Mouse (Mus musculus) liver, embryonic 11.5 days (tissue): ENCODE data around the gene Knl1. TPM values are rescaled to one million over a fixed set of nuclear protein-coding genes. Genes with fewer than 3 reads are reported as not detected.

Source experiments
- ATAC-seq: fragments of 200-750 bp; cut with Nextera tagmentation; replicated peaks from 2 replicates; pipeline ENCODE4 v1.8.0; 2017; ENCODE audit warnings: moderate number of reproducible peaks, mild to moderate bottlenecking, moderate TSS enrichment, moderate library complexity; ENCODE audit not compliant: low FRiP score
- DNase-seq: peaks from one replicate; pipeline ENCODE4 v3.0.0-alpha.2; 2017; ENCODE audit warnings: low spot score
- H3K27ac ChIP-seq: fragments of 300-500 bp; sonication (generic); 2 replicates; pipeline ENCODE4 v1.5.1; 2014; ENCODE audit warnings: mild to moderate bottlenecking, low read depth, low read length, control low read depth
- H3K27me3 ChIP-seq: fragments of 300-500 bp; sonication (generic); replicated peaks from 2 replicates; pipeline ENCODE4 v1.6.1; 2014; ENCODE audit warnings: low read length, mixed read lengths; ENCODE audit not compliant: control insufficient read depth, insufficient read depth
- H3K36me3 ChIP-seq: fragments of 300-500 bp; sonication (generic); 2 replicates; pipeline ENCODE4 v1.6.1; 2014; ENCODE audit warnings: mild to moderate bottlenecking, low read length, moderate library complexity, mixed read lengths; ENCODE audit not compliant: control insufficient read depth, insufficient read depth
- H3K4me1 ChIP-seq: fragments of 300-500 bp; sonication (generic); replicated peaks from 2 replicates; pipeline ENCODE4 v1.6.1; 2014; ENCODE audit warnings: low read length, mixed read lengths; ENCODE audit not compliant: control insufficient read depth, insufficient read depth
- H3K4me2 ChIP-seq: fragments of 300-500 bp; sonication (generic); 2 replicates; pipeline ENCODE4 v1.6.1; 2014; ENCODE audit warnings: mild to moderate bottlenecking, control low read depth, moderate library complexity
- H3K4me3 ChIP-seq: fragments of 300-500 bp; sonication (generic); 2 replicates; pipeline ENCODE4 v1.5.1; 2014; ENCODE audit warnings: low read depth, low read length, control low read depth
- H3K9ac ChIP-seq: fragments of 300-500 bp; sonication (generic); 2 replicates; pipeline ENCODE4 v1.6.1; 2014; ENCODE audit warnings: low read depth, low read length, control low read depth
- H3K9me3 ChIP-seq: fragments of 300-500 bp; sonication (generic); 2 replicates; pipeline ENCODE4 v1.6.1; 2016; ENCODE audit warnings: low read length, inconsistent platforms, mixed read lengths; ENCODE audit not compliant: control insufficient read depth
- WGBS: fragments of 180-500 bp; shearing (Covaris S2); extraction: QIAGEN DNeasy Blood & Tissue Kit; methylation state at CpG from one replicate; pipeline ENCODE4 v1.1.7; 2014; 5-methylcytosine and 5-hydroxymethylcytosine counted together
- polyA plus RNA-seq: library from polyadenylated mRNA; unstranded; fragments of >200 nt; fragmentation: Nextera tagmentation; extraction: Ambion mirVana; gene quantifications from 2 replicates; pipeline ENCODE4 v1.2.1, GENCODE M21; 2014

Knl1 gene
- polyA plus RNA-seq, 1 experiment from 2014 or later = 60.7 TPM

GRCm38 (mm10) chr2:119017647-119018046, 29.3 kb upstream of the Knl1 start:
- H3K27me3 ChIP-seq = no peaks in the 10 kb centered on the region
- no peak overlapping the region for H3K4me2 ChIP-seq
- H3K27ac ChIP-seq = no peak overlapping the region
- no peak overlapping the region for H3K4me3 ChIP-seq
- peaks cover 29% of the 10 kb centered on the region for H3K36me3 ChIP-seq
- peaks cover 3% of the 10 kb centered on the region for H3K9me3 ChIP-seq
- no peak overlapping the region for H3K9ac ChIP-seq
- 98% methylated on average over 3 of the region's 3 CpGs for WGBS
- ATAC-seq = no peak
- peaks cover 4% of the 10 kb centered on the region for H3K4me1 ChIP-seq
- no peak for DNase-seq

- Histone ChIP-seq H3K27ac (no peak overlapping the region), H3K9me3 (peaks cover 3% of the 10 kb centered on the region), H3K27me3 (no peaks in the 10 kb centered on the region), H3K4me2 (no peak overlapping the region), H3K4me3 (no peak overlapping the region), H3K9ac (no peak overlapping the region), H3K4me1 (peaks cover 4% of the 10 kb centered on the region), H3K36me3 (peaks cover 29% of the 10 kb centered on the region)
- DNase-seq = no peak
- ATAC-seq = no peak
- 73% methylated on average over 22 of the region's 22 CpGs for WGBS
Observed at GRCm38 (mm10) chr2:119018391-119019122, 28.4 kb upstream of the Knl1 start.

DNA sequence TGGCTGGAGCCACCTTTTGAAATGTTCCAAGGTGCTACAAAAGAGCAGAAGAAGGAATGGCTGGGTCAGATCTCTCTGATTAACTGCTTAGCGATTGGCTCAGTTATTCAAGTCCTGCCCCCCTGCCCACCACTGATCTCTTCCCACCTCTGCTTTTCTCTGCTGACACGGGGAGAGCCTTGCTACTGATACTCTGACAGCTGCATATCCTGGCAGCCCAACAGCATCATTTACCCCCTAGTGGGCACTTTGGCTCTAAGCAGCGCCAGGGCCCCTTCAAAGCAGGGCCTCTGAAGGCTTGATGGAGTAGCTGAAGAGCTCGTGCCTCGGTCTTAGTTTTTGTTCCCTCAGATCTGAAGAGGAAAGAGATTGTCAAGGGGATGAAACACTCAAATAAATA, 27.8 kb upstream of the Knl1 start:
- H3K4me2 ChIP-seq = no peak overlapping the region

DNA sequence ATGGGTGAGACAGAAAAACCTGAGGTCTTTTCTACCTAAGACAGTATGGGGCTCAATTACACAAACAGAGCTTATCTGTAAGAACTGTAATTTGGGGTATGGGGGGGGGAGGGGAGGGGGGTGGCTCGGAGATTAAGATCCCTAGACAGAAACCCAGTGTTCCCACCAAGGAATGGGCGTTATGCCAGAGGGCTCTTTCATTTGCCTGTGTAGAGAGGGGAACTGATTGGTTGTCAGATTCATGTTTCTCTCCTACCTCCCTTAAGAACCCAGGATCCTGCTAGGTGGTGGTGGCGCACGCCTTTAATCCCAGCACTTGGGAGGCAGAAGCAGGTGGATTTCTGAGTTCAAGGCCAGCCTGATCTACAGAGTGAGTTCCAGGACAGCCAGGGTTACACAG, 27.4 kb upstream of the Knl1 start:
- Histone ChIP-seq H3K27me3 (no peaks in the 10 kb centered on the region), H3K4me2 (no peak overlapping the region), H3K4me1 (peaks cover 4% of the 10 kb centered on the region), H3K9ac (no peak overlapping the region), H3K36me3 (peaks cover 29% of the 10 kb centered on the region), H3K4me3 (no peak overlapping the region), H3K9me3 (peaks cover 3% of the 10 kb centered on the region), H3K27ac (no peak overlapping the region)
- WGBS = 57% methylated on average over 4 of the region's 4 CpGs
- DNase-seq = no peak
- no peak for ATAC-seq

More for the DNA sequence above, 27.8 kb upstream of the Knl1 start:
- H3K27ac ChIP-seq = no peak overlapping the region
- H3K9ac ChIP-seq = no peak overlapping the region
- H3K4me1 ChIP-seq = peaks cover 4% of the 10 kb centered on the region
- no peak for DNase-seq
- WGBS = 44% methylated on average over 5 of the region's 5 CpGs
- no peaks in the 10 kb centered on the region for H3K27me3 ChIP-seq
- H3K4me3 ChIP-seq = no peak overlapping the region
- peaks cover 3% of the 10 kb centered on the region for H3K9me3 ChIP-seq
- no peak for ATAC-seq
- peaks cover 29% of the 10 kb centered on the region for H3K36me3 ChIP-seq

GRCm38 (mm10) chr2:119023154-119023660, 23.7 kb upstream of the Knl1 start:
- Histone ChIP-seq H3K9me3 (no peaks in the 10 kb centered on the region), H3K4me1 (peaks cover 11% of the 10 kb centered on the region; the same call in 1 of the 2 replicates), H3K36me3 (peaks cover 26% of the 10 kb centered on the region), H3K27ac (no peak overlapping the region), H3K4me2 (no peak overlapping the region), H3K4me3 (no peak overlapping the region), H3K27me3 (no peaks in the 10 kb centered on the region), H3K9ac (no peak overlapping the region)
- WGBS = 95% methylated on average over 6 of the region's 6 CpGs
- no peak for ATAC-seq
- no peak for DNase-seq

DNA sequence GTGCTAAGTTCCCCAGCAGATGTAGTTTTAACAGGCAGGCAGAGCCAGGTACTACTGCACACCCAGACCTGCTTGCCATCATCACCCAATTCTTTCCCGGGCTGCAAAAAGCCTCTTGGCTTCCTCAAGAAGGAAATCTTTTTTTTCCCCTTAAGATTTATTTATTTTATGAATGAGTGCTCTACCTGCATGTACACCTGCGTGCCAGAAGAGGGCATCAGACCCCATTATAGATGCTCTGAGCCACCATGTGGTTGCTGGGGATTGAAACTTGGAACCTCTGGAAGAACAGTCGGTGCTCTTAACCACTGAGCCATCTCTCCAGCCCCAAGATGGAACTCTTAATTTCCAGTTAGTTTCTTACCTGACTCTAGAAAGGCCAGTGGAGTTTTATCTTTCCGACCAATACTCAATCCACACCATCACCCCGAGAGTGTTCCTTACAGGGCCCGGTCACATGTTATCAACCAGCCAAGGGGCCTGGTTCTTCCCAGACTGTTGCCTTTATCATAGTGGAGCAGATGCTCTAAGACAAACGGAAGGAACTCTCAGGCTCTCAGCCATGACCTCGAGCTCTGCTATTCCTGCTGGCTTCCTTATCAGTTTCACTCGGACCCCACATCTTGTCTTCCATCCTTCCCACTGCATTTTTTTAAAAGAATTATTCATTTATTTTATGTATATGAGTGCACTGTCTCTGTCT, 22.2 kb upstream of the Knl1 start:
- WGBS = 35% methylated on average over 9 of the region's 9 CpGs
- ATAC-seq = peak; percentile 91
- peak overlapping the region; percentile 2 for H3K4me2 ChIP-seq
- H3K27me3 ChIP-seq = no peaks in the 10 kb centered on the region
- no peak for DNase-seq
- no peaks in the 10 kb centered on the region for H3K9me3 ChIP-seq
- no peak overlapping the region for H3K9ac ChIP-seq
- no peak overlapping the region for H3K4me3 ChIP-seq
- H3K4me1 ChIP-seq = peaks cover 11% of the 10 kb centered on the region; the same call in 1 of the 2 replicates
- H3K36me3 ChIP-seq = peaks cover 18% of the 10 kb centered on the region
- H3K27ac ChIP-seq = peak overlapping the region; percentile 75

DNA sequence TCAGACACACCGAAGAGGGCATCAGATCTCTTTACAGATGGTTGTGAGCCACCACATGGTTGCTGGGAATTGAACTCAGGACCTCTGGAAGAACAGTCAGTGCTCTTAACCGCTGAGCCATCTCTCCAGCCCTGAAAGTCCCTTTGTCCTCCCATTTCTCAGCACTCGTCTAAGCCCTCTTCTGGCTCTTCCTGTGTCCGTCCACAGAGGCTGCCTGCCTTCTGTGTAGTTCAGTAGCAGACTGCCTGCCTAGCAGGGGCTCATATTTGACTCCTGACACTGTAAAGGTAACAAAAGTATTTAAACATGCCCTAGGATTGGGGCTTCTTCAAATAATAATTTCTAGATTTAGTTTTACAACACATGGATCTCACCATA, 21.7 kb upstream of the Knl1 start:
- no peak for DNase-seq
- peaks cover 18% of the 10 kb centered on the region for H3K36me3 ChIP-seq
- no peaks in the 10 kb centered on the region for H3K27me3 ChIP-seq
- peaks cover 11% of the 10 kb centered on the region; the same call in 1 of the 2 replicates for H3K4me1 ChIP-seq
- no peaks in the 10 kb centered on the region for H3K9me3 ChIP-seq
- H3K4me2 ChIP-seq = peak overlapping the region; percentile 2
- H3K9ac ChIP-seq = 0 out of 2 replicates have a peak overlapping the region, but pooled peaks have one; percentile 23
- WGBS = 48% methylated on average over 4 of the region's 4 CpGs
- no peak overlapping the region for H3K4me3 ChIP-seq
- ATAC-seq = no peak
- peak overlapping the region; percentile 75 for H3K27ac ChIP-seq

GRCm38 (mm10) chr2:119026951-119027350, 20.0 kb upstream of the Knl1 start:
- no peak for ATAC-seq
- Histone ChIP-seq H3K4me2 (no peak overlapping the region), H3K27me3 (no peaks in the 10 kb centered on the region), H3K4me1 (peaks cover 11% of the 10 kb centered on the region; the same call in 1 of the 2 replicates), H3K9me3 (no peaks in the 10 kb centered on the region), H3K27ac (no peak overlapping the region), H3K36me3 (peaks cover 6% of the 10 kb centered on the region), H3K4me3 (no peak overlapping the region), H3K9ac (no peak overlapping the region)
- WGBS = 89% methylated on average over 4 of the region's 4 CpGs
- no peak for DNase-seq
